Mouse (Mus musculus) brown adipose tissue, adult 24 weeks (tissue): ENCODE results near the gene Mroh2a. TPM values are rescaled to one million over a fixed set of nuclear protein-coding genes. Genes with fewer than 3 reads are reported as not detected.

Experiments
- H3K27ac ChIP-seq: fragments of 200-500 bp; replicated peaks from 2 replicates; pipeline ENCODE4 v1.5.1; 2012; ENCODE audit warnings: low read depth, mild to moderate bottlenecking, low read length
- H3K4me1 ChIP-seq: fragments of 200-500 bp; 2 replicates; pipeline ENCODE4 v1.6.1; 2012; ENCODE audit warnings: low read length, mixed read lengths; ENCODE audit not compliant: control insufficient read depth, insufficient read depth, insufficient read length
- H3K4me3 ChIP-seq: fragments of 200-500 bp; 2 replicates; pipeline ENCODE4 v1.5.1; 2012; ENCODE audit warnings: low read depth, mild to moderate bottlenecking, low read length, moderate library complexity; ENCODE audit not compliant: insufficient read depth
- polyA plus RNA-seq: library from polyadenylated mRNA; stranded (reverse); fragments of >200 nt; gene quantifications from 2 replicates; pipeline ENCODE4 v1.2.4, GENCODE M21; 2012; ENCODE audit not compliant: missing spikeins, insufficient read depth, insufficient read length

Gene Mroh2a
- polyA plus RNA-seq, 1 experiment = not detected

DNA sequence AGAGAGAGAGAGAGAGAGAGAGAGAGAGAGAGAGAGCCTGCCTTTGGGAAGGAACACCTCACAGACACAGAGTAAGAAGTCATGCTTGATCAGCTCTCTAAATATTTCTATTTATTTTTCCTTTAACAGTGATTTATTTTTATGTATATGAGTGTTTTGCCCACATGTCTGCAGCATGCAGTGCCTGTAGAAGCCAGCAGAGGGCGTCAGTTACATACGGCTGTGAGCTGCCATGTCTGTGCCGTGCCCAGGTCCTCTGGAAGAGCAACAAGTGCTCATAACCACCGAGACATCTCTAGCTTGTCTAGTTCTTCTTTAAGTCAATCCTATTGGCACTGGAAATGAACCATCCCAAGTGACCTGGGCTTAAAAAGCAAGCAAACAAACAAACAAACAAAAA is 63.1 kb downstream of the Mroh2a start:
- Histone ChIP-seq H3K27ac (no peak overlapping the region), H3K4me3 (no peak overlapping the region), H3K4me1 (no peaks in the 10 kb centered on the region)

DNA sequence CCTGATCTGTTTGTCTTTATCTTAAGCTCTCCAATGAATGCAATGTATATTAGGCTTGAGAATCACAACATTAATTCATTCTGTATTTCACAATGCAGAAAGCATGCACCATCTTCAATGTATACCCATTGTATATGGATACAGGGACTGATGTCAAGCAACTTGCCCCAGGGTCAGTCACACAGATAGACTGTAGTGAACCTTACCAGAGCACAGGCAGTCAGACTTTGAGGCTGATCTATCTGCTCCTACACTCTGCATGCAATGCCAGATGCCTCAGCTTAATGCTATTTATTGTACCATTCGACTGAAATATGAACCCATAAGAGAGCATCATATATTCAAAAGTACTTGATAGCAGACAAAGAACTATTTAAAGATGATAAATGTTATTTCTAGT is 63.7 kb downstream of the Mroh2a start:
- no peak overlapping the region for H3K27ac ChIP-seq
- no peak overlapping the region for H3K4me3 ChIP-seq
- no peaks in the 10 kb centered on the region for H3K4me1 ChIP-seq

DNA sequence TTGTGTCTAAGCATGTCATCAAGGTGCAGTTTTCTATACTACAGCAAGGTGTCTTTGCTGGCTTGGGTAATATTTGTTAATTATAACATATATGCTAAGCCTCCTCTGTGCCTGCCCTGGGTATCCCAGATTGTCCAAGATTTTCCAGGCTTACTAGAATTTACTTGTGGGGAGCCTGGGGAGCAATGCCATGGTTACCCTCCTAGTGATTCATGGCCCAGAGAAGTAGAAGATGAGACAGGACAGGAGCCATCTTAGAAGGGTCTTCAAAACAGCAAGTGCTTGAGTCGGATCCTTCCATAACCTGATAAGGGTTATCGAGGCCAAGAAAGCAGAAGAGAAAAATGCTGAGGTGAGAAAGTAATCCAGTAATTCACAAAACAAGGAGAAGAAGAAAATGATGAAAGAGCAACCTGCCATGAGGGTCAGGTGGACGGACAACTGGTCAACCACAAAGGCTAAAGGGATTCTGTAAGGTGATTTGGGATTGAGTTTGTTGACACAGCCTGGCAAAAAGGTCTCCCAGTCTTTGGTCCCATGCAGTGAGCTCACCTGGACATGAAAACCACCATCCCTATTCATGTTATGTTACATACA is 64.7 kb downstream of the Mroh2a start:
- H3K4me1 ChIP-seq = no peaks in the 10 kb centered on the region
- no peak overlapping the region for H3K27ac ChIP-seq
- no peak overlapping the region for H3K4me3 ChIP-seq

DNA sequence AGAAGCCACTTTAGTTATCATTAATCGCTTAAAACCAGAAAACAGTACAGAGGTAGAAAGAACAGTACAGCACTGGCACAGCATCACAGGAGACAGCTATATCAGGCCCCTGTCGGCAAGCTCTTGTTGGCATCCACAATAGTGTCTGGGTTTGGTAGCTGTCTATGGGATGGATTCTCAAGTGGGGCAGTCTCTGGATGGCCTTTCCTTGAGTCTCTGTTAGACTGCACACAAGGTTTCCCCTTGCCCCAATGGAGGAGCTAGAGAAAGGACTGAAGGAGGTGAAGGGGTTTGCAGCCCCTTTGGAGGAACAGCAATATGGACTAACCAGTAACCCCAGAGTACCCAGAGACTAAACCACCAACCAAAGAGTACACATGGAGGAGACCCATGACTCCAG is 65.3 kb downstream of the Mroh2a start:
- no peaks in the 10 kb centered on the region for H3K4me1 ChIP-seq
- no peak overlapping the region for H3K4me3 ChIP-seq
- no peak overlapping the region for H3K27ac ChIP-seq

DNA sequence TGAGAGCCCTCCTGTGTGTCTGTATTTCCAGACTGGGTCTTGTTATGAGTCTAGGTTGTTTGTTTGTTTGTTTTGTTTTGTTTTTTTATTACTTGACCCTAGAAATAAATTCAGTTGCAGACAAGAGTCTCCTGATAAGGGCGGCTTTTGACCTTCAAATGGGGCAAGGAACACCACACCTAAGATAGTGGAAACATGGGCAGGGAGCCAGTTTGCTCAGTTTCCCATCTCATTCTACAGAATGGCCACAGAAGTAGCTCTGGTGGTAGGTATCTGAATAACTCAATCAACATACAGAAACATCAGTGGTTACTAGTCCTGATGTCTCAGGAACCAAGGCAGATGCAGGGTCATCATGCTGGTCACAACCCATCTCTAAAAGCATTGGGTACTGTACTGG is 67.9 kb downstream of the Mroh2a start:
- no peak overlapping the region for H3K4me3 ChIP-seq

DNA sequence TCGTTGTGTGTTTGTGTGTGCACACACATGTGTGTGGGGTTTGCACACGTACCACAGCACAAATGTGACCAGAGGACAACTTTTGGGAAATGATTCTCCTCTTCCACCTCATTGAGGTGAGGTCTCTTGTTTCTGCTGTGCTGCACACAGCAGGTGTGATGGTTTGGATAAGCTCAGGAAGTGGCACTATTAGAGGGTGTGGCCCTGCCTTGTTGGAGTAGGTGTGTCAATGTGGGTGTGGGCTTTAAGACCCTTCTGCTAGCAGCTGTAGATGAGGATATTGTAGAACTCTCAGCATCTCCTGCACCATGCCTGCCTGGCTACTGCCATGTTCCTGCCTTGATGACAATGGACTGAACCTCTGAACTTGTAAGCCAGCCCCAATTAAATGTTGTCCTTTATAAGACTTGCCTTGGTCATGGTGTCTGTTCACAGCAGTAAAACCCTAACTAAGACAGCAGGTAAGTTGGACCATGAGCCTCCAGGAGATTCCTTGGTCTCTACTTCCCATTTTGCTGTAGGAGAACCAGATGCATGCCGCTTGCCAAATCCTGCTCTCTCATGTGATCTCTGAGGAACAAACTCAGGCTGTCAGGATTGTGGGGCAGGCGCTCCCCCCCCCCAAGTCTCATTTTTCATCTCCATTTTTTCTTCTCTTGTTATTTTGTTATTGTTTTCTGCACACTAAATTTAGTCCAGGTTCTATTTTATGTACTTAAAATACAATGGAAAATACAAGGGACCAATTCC is 69.6 kb downstream of the Mroh2a start:
- Histone ChIP-seq H3K27ac (no peak overlapping the region), H3K4me1 (no peaks in the 10 kb centered on the region)

More for the DNA sequence above, 67.9 kb downstream of the Mroh2a start:
- Histone ChIP-seq H3K27ac (no peak overlapping the region), H3K4me1 (no peaks in the 10 kb centered on the region)

DNA sequence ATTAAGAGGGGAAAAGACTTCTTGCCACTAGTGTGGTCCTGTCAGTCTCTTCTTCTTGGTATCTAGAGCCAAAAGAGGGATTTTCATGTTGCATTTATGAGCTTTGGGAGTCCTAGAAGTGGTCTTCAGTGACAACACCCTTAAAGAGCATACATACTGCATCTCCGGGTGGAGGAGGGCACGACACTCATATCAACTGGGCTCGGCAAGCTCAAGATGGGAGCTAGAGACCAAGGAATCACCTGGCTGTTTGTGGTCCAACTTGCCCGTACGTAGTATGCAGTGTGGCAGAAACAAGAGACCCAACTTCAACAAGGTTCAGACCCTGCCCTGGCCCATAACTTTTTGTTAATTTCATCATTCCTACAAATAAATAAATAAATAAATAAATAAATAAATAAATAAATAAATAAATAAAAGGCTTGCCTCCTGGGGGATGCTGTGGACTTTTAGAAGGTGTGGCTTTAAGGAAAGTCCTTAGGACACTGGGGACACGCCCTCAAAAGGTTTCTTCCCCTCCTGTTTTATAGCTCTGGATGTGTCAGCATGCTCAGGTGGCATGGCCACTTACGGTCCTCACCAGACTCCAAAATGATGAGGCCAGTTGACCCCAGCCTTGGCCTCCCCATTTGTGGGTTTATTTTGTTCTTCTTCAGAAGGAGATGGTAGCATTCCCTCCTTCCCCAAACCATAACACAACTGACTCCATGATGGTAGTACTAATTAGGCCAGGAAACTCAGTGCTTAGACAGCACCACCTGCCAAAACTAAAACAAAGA is 70.9 kb downstream of the Mroh2a start:
- H3K27ac ChIP-seq = no peak overlapping the region
- H3K4me1 ChIP-seq = no peaks in the 10 kb centered on the region
- no peak overlapping the region for H3K4me3 ChIP-seq

More for the DNA sequence above, 69.6 kb downstream of the Mroh2a start:
- no peak overlapping the region for H3K4me3 ChIP-seq

DNA sequence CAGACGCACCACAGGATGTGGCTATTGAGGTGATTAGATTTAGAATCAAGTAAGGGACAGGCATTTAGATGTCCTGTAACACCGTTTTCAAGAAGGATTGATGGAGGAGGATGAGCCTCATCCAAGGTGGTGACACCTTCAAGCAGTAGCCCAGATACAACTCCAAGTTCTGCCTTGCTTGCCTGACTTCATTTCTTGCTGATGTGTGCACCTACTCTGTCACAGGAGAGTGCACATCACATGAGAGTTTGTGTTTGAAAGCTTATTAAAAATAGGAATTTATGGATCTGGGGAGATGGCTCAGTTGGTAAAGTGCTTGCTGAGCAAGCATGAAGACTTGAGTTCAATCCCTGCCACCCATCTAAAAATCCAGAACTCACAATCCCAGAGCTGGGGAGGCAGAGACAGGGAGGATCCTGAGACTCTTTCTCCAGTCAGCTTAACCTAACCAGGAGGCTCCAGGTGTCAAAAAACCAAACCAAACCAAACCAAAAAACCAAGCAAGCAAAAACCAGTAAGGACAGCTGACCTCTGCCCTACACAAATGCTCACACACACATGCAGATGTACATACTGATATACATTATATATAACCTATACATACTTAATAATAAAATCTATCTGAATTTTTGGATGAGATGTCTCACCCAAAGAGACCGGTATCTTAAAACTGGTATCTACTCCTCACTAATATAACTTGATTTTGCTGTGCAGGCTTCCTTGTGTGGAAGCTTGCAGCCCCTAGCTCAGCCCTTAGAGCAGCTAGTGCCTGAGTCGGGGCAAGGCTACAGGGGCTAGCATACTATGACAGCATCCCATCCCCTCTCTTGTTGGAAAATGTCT is 72.1 kb downstream of the Mroh2a start:
- Histone ChIP-seq H3K27ac (no peak overlapping the region), H3K4me3 (no peak overlapping the region), H3K4me1 (no peaks in the 10 kb centered on the region)

DNA sequence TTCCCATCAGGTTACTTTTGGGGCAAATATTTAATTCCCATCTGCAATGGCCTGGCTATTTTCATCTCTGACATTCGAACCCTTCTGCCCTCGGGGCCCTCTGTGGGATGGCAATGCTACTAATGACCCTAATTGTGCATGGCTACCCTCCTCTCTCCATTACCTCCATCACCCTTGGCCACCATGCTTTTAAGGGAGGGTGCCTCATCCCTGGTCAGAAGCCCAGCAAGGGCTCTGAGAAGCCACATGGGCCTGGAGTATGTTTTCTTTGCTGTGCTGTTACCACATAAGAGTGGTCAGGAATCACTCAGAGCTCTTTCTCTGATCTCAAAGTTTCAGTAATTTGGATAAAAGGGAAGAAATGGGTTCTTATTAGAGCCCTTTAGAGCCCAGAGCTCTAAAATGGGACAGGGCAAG is 72.8 kb downstream of the Mroh2a start:
- Histone ChIP-seq H3K4me1 (no peaks in the 10 kb centered on the region), H3K27ac (no peak overlapping the region), H3K4me3 (no peak overlapping the region)

DNA sequence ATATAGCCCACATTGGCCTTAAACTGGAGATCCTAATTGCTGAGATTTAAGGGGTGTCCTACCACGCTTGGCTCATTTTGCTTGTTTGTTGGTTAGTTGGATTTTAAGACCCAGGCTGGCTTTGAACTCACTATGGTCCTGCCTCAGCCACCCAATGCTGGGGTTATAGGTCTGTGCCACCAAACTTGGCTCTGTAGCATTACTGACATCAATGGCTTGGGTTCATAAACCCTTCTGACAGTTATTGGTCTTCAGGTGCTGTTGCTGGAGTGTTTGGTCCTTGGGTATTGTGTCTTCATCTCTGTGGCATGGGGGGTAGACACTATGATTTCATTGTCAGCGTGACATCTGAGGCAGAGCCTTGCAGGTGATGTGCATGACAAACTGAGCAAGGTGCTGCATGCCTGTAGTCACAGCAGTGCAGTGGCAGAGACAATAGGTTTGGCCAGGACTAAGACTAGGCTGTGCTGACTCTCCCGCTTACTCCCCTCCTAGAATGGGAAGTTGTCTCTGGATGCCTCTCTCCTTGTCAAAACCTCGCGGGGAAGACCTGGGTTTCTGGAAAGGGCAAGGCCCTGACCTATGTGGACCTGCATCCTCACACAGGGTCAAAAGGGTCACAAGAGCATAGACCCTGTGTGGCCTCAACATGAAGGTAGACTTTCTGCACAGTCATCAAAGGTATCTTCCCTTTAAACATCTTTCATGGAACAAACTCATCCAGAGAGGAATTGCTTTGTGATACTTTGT is 73.7 kb downstream of the Mroh2a start:
- Histone ChIP-seq H3K4me3 (no peak overlapping the region), H3K27ac (no peak overlapping the region), H3K4me1 (no peaks in the 10 kb centered on the region)

DNA sequence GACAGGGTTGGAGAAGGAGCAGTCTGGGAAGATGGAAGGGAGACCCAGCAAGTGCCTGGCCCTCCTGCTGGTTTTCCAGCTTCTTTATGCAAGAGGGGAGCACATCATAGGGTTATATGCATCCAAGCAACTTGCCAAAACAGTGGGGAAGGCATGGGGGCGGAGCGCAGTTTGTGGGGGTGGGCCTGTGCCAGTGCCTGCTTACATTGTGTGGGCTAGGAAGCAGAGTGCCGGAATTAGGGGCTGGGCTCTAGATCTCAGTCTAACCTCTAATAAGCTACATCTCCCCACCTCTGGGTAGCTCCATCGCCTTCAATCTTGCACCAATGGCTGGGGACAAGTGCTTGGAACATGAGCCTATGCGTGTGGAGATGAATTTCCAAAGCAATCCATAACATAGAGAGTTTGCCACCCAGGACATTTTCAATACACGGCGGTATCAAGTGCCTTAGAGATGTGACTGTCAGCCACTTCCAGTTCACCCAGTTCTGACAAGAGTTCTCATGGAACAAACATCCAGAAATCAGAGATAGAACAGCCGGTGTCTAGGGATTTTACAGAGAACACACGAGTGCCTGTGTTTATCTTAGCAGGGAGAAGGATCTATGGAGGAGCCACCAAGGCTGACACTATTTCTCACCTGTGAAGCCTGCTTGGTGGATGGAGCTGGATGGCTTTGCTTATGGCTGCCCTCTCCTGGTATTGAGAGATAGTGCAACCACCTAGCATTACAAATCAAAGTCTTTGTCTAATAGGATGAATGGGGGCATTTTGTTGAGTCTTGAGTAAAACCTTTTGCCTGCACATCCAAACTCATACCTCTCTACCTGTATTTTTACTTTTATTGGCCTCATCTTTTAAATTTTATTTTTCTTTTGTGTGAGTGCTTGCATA is 74.6 kb downstream of the Mroh2a start:
- Histone ChIP-seq H3K4me1 (no peaks in the 10 kb centered on the region), H3K4me3 (no peak overlapping the region), H3K27ac (no peak overlapping the region)

DNA sequence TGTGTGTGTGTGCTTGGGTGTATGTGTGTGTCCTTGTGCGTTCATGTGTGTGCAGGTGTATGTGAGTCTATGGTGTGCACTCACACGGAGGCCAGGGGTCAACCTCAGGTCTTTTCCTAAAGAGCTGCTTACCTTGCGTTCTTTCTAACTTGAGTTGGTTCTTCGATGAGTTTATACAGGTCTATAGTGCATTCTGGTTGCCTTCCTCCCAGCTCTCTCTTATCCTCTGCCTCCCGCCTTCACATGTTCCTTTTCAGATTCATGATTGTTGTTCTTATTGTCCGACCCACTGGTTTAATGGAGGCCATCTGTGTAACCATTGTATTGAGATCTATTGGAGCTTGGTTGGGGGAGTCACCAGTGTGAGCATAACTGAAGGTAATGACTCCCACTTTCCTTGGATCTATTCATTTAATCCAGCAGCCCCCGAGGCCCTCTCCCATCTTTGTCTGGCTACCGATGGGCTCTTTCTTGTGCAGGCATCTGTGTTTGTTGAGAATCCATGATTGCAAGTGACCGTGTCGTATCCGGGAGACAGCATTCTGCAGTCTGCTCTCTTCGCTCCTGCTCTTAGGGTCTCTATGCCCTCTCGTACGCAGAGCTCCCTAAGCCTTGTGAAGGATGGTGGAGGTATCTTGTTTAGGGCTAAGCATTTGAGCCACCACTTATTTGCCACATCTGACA is 75.4 kb downstream of the Mroh2a start:
- Histone ChIP-seq H3K4me3 (no peak overlapping the region), H3K27ac (no peak overlapping the region), H3K4me1 (no peaks in the 10 kb centered on the region)

DNA sequence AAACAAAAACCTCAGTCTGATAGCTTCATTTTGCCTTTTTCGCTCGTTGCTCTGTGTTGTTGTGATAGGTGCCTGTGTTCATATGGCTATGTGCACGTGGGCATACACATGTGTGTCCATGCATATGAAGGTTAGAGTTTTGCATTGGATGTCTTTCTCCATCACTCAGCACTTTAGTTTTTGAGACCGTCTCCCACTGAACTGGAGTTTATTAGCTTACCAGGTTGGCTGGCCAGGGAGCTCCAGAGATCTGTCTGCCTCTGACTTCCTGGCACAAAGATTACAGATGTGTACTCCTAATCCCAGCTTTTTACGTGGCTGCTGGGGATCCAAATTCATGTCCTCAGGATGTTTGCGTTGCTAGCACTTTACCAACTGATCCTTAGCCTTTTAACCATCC is 77.0 kb downstream of the Mroh2a start:
- H3K27ac ChIP-seq = no peak overlapping the region
- H3K4me1 ChIP-seq = no peaks in the 10 kb centered on the region
- no peak overlapping the region for H3K4me3 ChIP-seq
